Mouse (Mus musculus) neural tube, embryonic 14.5 days (tissue): ENCODE data around the gene Olfr731. TPM values are rescaled to one million over a fixed set of nuclear protein-coding genes. Genes with fewer than 3 reads are reported as not detected.

ENCODE experiments used
- ATAC-seq: fragments of 200-750 bp; cut with Nextera tagmentation; 2 replicates; pipeline ENCODE4 v1.8.0; 2017; ENCODE audit warnings: low read depth, mild to moderate bottlenecking, moderate TSS enrichment, moderate library complexity
- H3K27ac ChIP-seq: fragments of 300-500 bp; sonication (generic); 2 replicates; pipeline ENCODE4 v1.5.1; 2014; ENCODE audit warnings: low read depth, mild to moderate bottlenecking, control low read depth, low read length, moderate library complexity, mixed read lengths
- H3K27me3 ChIP-seq: fragments of 300-500 bp; sonication (generic); 2 replicates; pipeline ENCODE4 v1.6.1; 2014; ENCODE audit warnings: low read length; ENCODE audit not compliant: control insufficient read depth, insufficient read depth
- H3K36me3 ChIP-seq: fragments of 300-500 bp; sonication (generic); 2 replicates; pipeline ENCODE4 v1.6.1; 2014; ENCODE audit warnings: low read length, mixed read lengths; ENCODE audit not compliant: control insufficient read depth, insufficient read depth
- H3K4me1 ChIP-seq: fragments of 300-500 bp; sonication (generic); 2 replicates; pipeline ENCODE4 v1.6.1; 2014; ENCODE audit warnings: low read length; ENCODE audit not compliant: control insufficient read depth, insufficient read depth
- H3K4me2 ChIP-seq: fragments of 300-500 bp; sonication (generic); 2 replicates; pipeline ENCODE4 v1.6.1; 2014; ENCODE audit warnings: mild to moderate bottlenecking, low read depth, low read length, control low read depth
- H3K4me3 ChIP-seq: fragments of 300-500 bp; sonication (generic); 2 replicates; pipeline ENCODE4 v1.5.1; 2014; ENCODE audit warnings: low read depth, low read length, control low read depth, mixed read lengths
- H3K9ac ChIP-seq: fragments of 300-500 bp; sonication (generic); replicated peaks from 2 replicates; pipeline ENCODE4 v1.6.1; 2014; ENCODE audit warnings: low read depth, mild to moderate bottlenecking, control low read depth, low read length, mixed read lengths
- H3K9me3 ChIP-seq: fragments of 300-500 bp; sonication (generic); 2 replicates; pipeline ENCODE4 v1.6.1; 2016; ENCODE audit warnings: low read length; ENCODE audit not compliant: control insufficient read depth
- WGBS: fragments of 180-500 bp; shearing (Covaris S2); extraction: QIAGEN DNeasy Blood & Tissue Kit; methylation state at CpG from one replicate; pipeline ENCODE4 v1.1.7; 2014; 5-methylcytosine and 5-hydroxymethylcytosine counted together
- polyA plus RNA-seq: library from polyadenylated mRNA; unstranded; fragments of >200 nt; fragmentation: Nextera tagmentation; extraction: Ambion mirVana; gene quantifications from 2 replicates; pipeline ENCODE4 v1.2.1, GENCODE M21; 2014

Gene Olfr731
- polyA plus RNA-seq = not detected in 2 replicates

- H3K36me3 ChIP-seq = no peaks in the 10 kb centered on the region
- no peak within 1 kb of the TSS for H3K4me2 ChIP-seq
- 87% methylated on average over 4 of the region's 4 CpGs for WGBS
These were observed at the start of gene Olfr731 for GRCm38 (mm10) chr14:50241766-50242165. Olfr731 (minus strand) TSS chr14:50241866.

GRCm38 (mm10) chr14:50284106-50284505, 42.4 kb upstream of the Olfr731 start, which contains the start of gene Olfr732:
Olfr732 (minus strand) TSS chr14:50284206.
- H3K9ac ChIP-seq = no peak within 1 kb of the TSS
- ATAC-seq = no peak
- H3K4me2 ChIP-seq = no peak within 1 kb of the TSS
- no peak within 1 kb of the TSS for H3K4me3 ChIP-seq
- no peaks in the 10 kb centered on the region for H3K9me3 ChIP-seq
- WGBS = 98% methylated on average over 1 of the region's 1 CpGs
- H3K27ac ChIP-seq = no peak within 1 kb of the TSS
- H3K4me1 ChIP-seq = no peaks in the 10 kb centered on the region
- no peaks in the 10 kb centered on the region for H3K27me3 ChIP-seq
- no peaks in the 10 kb centered on the region for H3K36me3 ChIP-seq

More at GRCm38 (mm10) chr14:50241766-50242165, at the start of gene Olfr731:
- Histone ChIP-seq H3K4me1 (no peaks in the 10 kb centered on the region), H3K9me3 (no peaks in the 10 kb centered on the region), H3K27me3 (no peaks in the 10 kb centered on the region), H3K9ac (no peak within 1 kb of the TSS), H3K27ac (no peak within 1 kb of the TSS), H3K4me3 (no peak within 1 kb of the TSS)
- no peak for ATAC-seq

- Histone ChIP-seq H3K4me1 (no peaks in the 10 kb centered on the region), H3K9ac (no peak within 1 kb of the TSS), H3K4me3 (no peak within 1 kb of the TSS), H3K9me3 (no peaks in the 10 kb centered on the region), H3K4me2 (no peak within 1 kb of the TSS), H3K27me3 (no peaks in the 10 kb centered on the region), H3K27ac (no peak within 1 kb of the TSS), H3K36me3 (no peaks in the 10 kb centered on the region)
- WGBS = 74% methylated on average over 1 of the region's 1 CpGs
- no peak for ATAC-seq
These were observed 53.6 kb downstream of the Olfr731 start, which contains the start of gene Olfr730 for GRCm38 (mm10) chr14:50188098-50188497. Olfr730 (minus strand) TSS chr14:50188198.

Other genes starting within 250 kb of the Olfr731 start
- not detected in 2 replicates for gene Olfr725, start 201.5 kb downstream of the Olfr731 start, polyA plus RNA-seq
- not detected in 2 replicates for gene Olfr726, start 150.9 kb downstream of the Olfr731 start, polyA plus RNA-seq
- gene Olfr727, start 118.7 kb downstream of the Olfr731 start, polyA plus RNA-seq = not detected in 2 replicates
- gene Olfr728, start 99.2 kb downstream of the Olfr731 start, polyA plus RNA-seq = not detected in 2 replicates
- gene Olfr729, start 89.0 kb downstream of the Olfr731 start, polyA plus RNA-seq = not detected in 2 replicates
- gene Olfr730, start 53.7 kb downstream of the Olfr731 start, polyA plus RNA-seq = not detected in 2 replicates
- gene Olfr732, start 42.3 kb upstream of the Olfr731 start, polyA plus RNA-seq = not detected in 2 replicates
- gene Olfr733, start 59.7 kb upstream of the Olfr731 start, polyA plus RNA-seq = not detected in 2 replicates
- not detected in 2 replicates for gene Olfr734, start 84.9 kb upstream of the Olfr731 start, polyA plus RNA-seq
- gene Olfr735, start 107.0 kb upstream of the Olfr731 start, polyA plus RNA-seq = not detected in 2 replicates
- not detected in 2 replicates for gene Tlr11, start 116.0 kb upstream of the Olfr731 start, polyA plus RNA-seq
- gene Olfr736, start 139.3 kb upstream of the Olfr731 start, polyA plus RNA-seq = not detected in 2 replicates
- gene Olfr738, start 165.7 kb upstream of the Olfr731 start, polyA plus RNA-seq = not detected in 2 replicates
- gene Olfr739, start 176.8 kb upstream of the Olfr731 start, polyA plus RNA-seq = not detected in 2 replicates
- not detected in 2 replicates for gene Olfr740, start 203.7 kb upstream of the Olfr731 start, polyA plus RNA-seq
- not detected in 2 replicates for gene Olfr741, start 230.9 kb upstream of the Olfr731 start, polyA plus RNA-seq